Mouse (Mus musculus): ENCODE results near the gene Kif26b. TPM values are rescaled to one million over a fixed set of nuclear protein-coding genes. Genes with fewer than 3 reads are reported as not detected.
A peak's percentile ranks its signal among the peaks of the same experiment; 100 is the strongest.

Kif26b gene
- polyA plus RNA-seq, 1 experiment from 2014 or later = 6.5 TPM

GRCm38 (mm10) chr1:178768976-178769375 lies 240.1 kb downstream of the Kif26b start:
- no peaks in the 10 kb centered on the region for H3K9me3 ChIP-seq (ENCODE audit: control insufficient read depth, low read length)
- no peaks in the 10 kb centered on the region for H3K36me3 ChIP-seq (ENCODE audit: control insufficient read depth, insufficient read depth, low read length)
- H3K4me1 ChIP-seq (replicated peaks; ENCODE audit: control insufficient read depth, insufficient read depth, low read length) = no peaks in the 10 kb centered on the region
- 78% methylated on average over 4 of the region's 4 CpGs for WGBS
- no peak overlapping the region for H3K27ac ChIP-seq (ENCODE audit: low read depth, low read length)
- no peak for ATAC-seq (ENCODE audit: low FRiP score)
- no peak overlapping the region for H3K9ac ChIP-seq (ENCODE audit: low read depth, low read length)
- no peak overlapping the region for H3K4me3 ChIP-seq (ENCODE audit: low read depth, low read length)
- H3K4me2 ChIP-seq (replicated peaks; ENCODE audit: low read depth, low read length) = no peak overlapping the region
- H3K27me3 ChIP-seq (ENCODE audit: control insufficient read depth, insufficient read depth, low read length) = no peaks in the 10 kb centered on the region
- DNase-seq (ENCODE audit: low spot score) = no peak

- H3K27ac ChIP-seq (ENCODE audit: low read depth, low read length) = no peak overlapping the region
- WGBS = 85% methylated on average over 6 of the region's 6 CpGs
- H3K4me1 ChIP-seq (replicated peaks; ENCODE audit: control insufficient read depth, insufficient read depth, low read length) = no peaks in the 10 kb centered on the region
- ATAC-seq (ENCODE audit: low FRiP score) (no peak), DNase-seq (ENCODE audit: low spot score) (no peak)
- H3K4me2 ChIP-seq (replicated peaks; ENCODE audit: low read depth, low read length) = no peak overlapping the region
- no peaks in the 10 kb centered on the region for H3K9me3 ChIP-seq (ENCODE audit: control insufficient read depth, low read length)
- no peak overlapping the region for H3K4me3 ChIP-seq (ENCODE audit: low read depth, low read length)
- no peaks in the 10 kb centered on the region for H3K36me3 ChIP-seq (ENCODE audit: control insufficient read depth, insufficient read depth, low read length)
- no peak overlapping the region for H3K9ac ChIP-seq (ENCODE audit: low read depth, low read length)
- no peaks in the 10 kb centered on the region for H3K27me3 ChIP-seq (ENCODE audit: control insufficient read depth, insufficient read depth, low read length)
These were observed 241.1 kb downstream of the Kif26b start for GRCm38 (mm10) chr1:178769988-178770387.

GRCm38 (mm10) chr1:178770626-178771362 lies 241.9 kb downstream of the Kif26b start:
- Histone ChIP-seq H3K4me1 (replicated peaks; ENCODE audit: control insufficient read depth, insufficient read depth, low read length) (no peaks in the 10 kb centered on the region), H3K4me3 (ENCODE audit: low read depth, low read length) (no peak overlapping the region), H3K4me2 (replicated peaks; ENCODE audit: low read depth, low read length) (no peak overlapping the region), H3K27ac (ENCODE audit: low read depth, low read length) (no peak overlapping the region), H3K27me3 (ENCODE audit: control insufficient read depth, insufficient read depth, low read length) (no peaks in the 10 kb centered on the region), H3K9me3 (ENCODE audit: control insufficient read depth, low read length) (no peaks in the 10 kb centered on the region), H3K36me3 (ENCODE audit: control insufficient read depth, insufficient read depth, low read length) (no peaks in the 10 kb centered on the region), H3K9ac (ENCODE audit: low read depth, low read length) (no peak overlapping the region)
- DNase-seq (ENCODE audit: low spot score) (no peak), ATAC-seq (ENCODE audit: low FRiP score) (peak; percentile 61; the same call in 1 of the 2 replicates)
- WGBS = 64% methylated on average over 5 of the region's 7 CpGs

GRCm38 (mm10) chr1:178779742-178780141 lies 250.8 kb downstream of the Kif26b start:
- no peaks in the 10 kb centered on the region for H3K9me3 ChIP-seq (ENCODE audit: control insufficient read depth, low read length)
- WGBS = 39% methylated on average over 2 of the region's 2 CpGs
- no peak overlapping the region for H3K4me2 ChIP-seq (replicated peaks; ENCODE audit: low read depth, low read length)
- DNase-seq (ENCODE audit: low spot score) (no peak), ATAC-seq (ENCODE audit: low FRiP score) (no peak)
- no peaks in the 10 kb centered on the region for H3K4me1 ChIP-seq (replicated peaks; ENCODE audit: control insufficient read depth, insufficient read depth, low read length)
- H3K27me3 ChIP-seq (ENCODE audit: control insufficient read depth, insufficient read depth, low read length) = no peaks in the 10 kb centered on the region
- no peak overlapping the region for H3K4me3 ChIP-seq (ENCODE audit: low read depth, low read length)
- H3K36me3 ChIP-seq (ENCODE audit: control insufficient read depth, insufficient read depth, low read length) = no peaks in the 10 kb centered on the region
- no peak overlapping the region for H3K27ac ChIP-seq (ENCODE audit: low read depth, low read length)
- no peak overlapping the region for H3K9ac ChIP-seq (ENCODE audit: low read depth, low read length)

- no peak overlapping the region for H3K27ac ChIP-seq (ENCODE audit: low read depth, low read length)
- H3K9ac ChIP-seq (ENCODE audit: low read depth, low read length) = no peak overlapping the region
- DNase-seq (ENCODE audit: low spot score) (no peak), ATAC-seq (ENCODE audit: low FRiP score) (no peak)
- H3K4me1 ChIP-seq (replicated peaks; ENCODE audit: control insufficient read depth, insufficient read depth, low read length) = no peaks in the 10 kb centered on the region
- no peaks in the 10 kb centered on the region for H3K9me3 ChIP-seq (ENCODE audit: control insufficient read depth, low read length)
- 97% methylated on average over 6 of the region's 6 CpGs for WGBS
- no peak overlapping the region for H3K4me2 ChIP-seq (replicated peaks; ENCODE audit: low read depth, low read length)
- H3K27me3 ChIP-seq (ENCODE audit: control insufficient read depth, insufficient read depth, low read length) = no peaks in the 10 kb centered on the region
- no peaks in the 10 kb centered on the region for H3K36me3 ChIP-seq (ENCODE audit: control insufficient read depth, insufficient read depth, low read length)
- H3K4me3 ChIP-seq (ENCODE audit: low read depth, low read length) = no peak overlapping the region
These were observed 255.1 kb downstream of the Kif26b start for GRCm38 (mm10) chr1:178784043-178784442.

- WGBS = 76% methylated on average over 1 of the region's 1 CpGs
These were observed 262.3 kb downstream of the Kif26b start for GRCm38 (mm10) chr1:178791266-178791665.

GRCm38 (mm10) chr1:178792726-178793125 lies 263.8 kb downstream of the Kif26b start:
- Histone ChIP-seq H3K4me1 (replicated peaks; ENCODE audit: control insufficient read depth, insufficient read depth, low read length) (no peaks in the 10 kb centered on the region), H3K36me3 (ENCODE audit: control insufficient read depth, insufficient read depth, low read length) (no peaks in the 10 kb centered on the region), H3K4me3 (ENCODE audit: low read depth, low read length) (no peak overlapping the region), H3K27ac (ENCODE audit: low read depth, low read length) (no peak overlapping the region), H3K4me2 (replicated peaks; ENCODE audit: low read depth, low read length) (no peak overlapping the region), H3K9ac (ENCODE audit: low read depth, low read length) (no peak overlapping the region), H3K9me3 (ENCODE audit: control insufficient read depth, low read length) (no peaks in the 10 kb centered on the region), H3K27me3 (ENCODE audit: control insufficient read depth, insufficient read depth, low read length) (no peaks in the 10 kb centered on the region)
- no peak for DNase-seq (ENCODE audit: low spot score)
- ATAC-seq (ENCODE audit: low FRiP score) = no peak
- 95% methylated on average over 5 of the region's 5 CpGs for WGBS

More at GRCm38 (mm10) chr1:178791266-178791665, 262.3 kb downstream of the Kif26b start:
- Histone ChIP-seq H3K9me3 (ENCODE audit: control insufficient read depth, low read length) (no peaks in the 10 kb centered on the region), H3K4me3 (ENCODE audit: low read depth, low read length) (no peak overlapping the region), H3K27ac (ENCODE audit: low read depth, low read length) (no peak overlapping the region), H3K36me3 (ENCODE audit: control insufficient read depth, insufficient read depth, low read length) (no peaks in the 10 kb centered on the region), H3K4me2 (replicated peaks; ENCODE audit: low read depth, low read length) (no peak overlapping the region), H3K27me3 (ENCODE audit: control insufficient read depth, insufficient read depth, low read length) (no peaks in the 10 kb centered on the region), H3K9ac (ENCODE audit: low read depth, low read length) (no peak overlapping the region), H3K4me1 (replicated peaks; ENCODE audit: control insufficient read depth, insufficient read depth, low read length) (no peaks in the 10 kb centered on the region)
- ATAC-seq (ENCODE audit: low FRiP score) = no peak
- DNase-seq (ENCODE audit: low spot score) = no peak

- H3K27me3 ChIP-seq (ENCODE audit: control insufficient read depth, insufficient read depth, low read length) = no peaks in the 10 kb centered on the region
- H3K9me3 ChIP-seq (ENCODE audit: control insufficient read depth, low read length) = no peaks in the 10 kb centered on the region
- no peaks in the 10 kb centered on the region; the same call in 1 of the 2 replicates for H3K4me1 ChIP-seq (replicated peaks; ENCODE audit: control insufficient read depth, insufficient read depth, low read length)
- no peaks in the 10 kb centered on the region for H3K36me3 ChIP-seq (ENCODE audit: control insufficient read depth, insufficient read depth, low read length)
- H3K4me2 ChIP-seq (replicated peaks; ENCODE audit: low read depth, low read length) = no peak overlapping the region
- H3K9ac ChIP-seq (ENCODE audit: low read depth, low read length) = no peak overlapping the region
- no peak overlapping the region for H3K27ac ChIP-seq (ENCODE audit: low read depth, low read length)
- H3K4me3 ChIP-seq (ENCODE audit: low read depth, low read length) = no peak overlapping the region
- ATAC-seq (ENCODE audit: low FRiP score) (no peak), DNase-seq (ENCODE audit: low spot score) (no peak)
- WGBS = 89% methylated on average over 7 of the region's 7 CpGs
These were observed 265.9 kb downstream of the Kif26b start for GRCm38 (mm10) chr1:178794866-178795265.

GRCm38 (mm10) chr1:178797388-178797787 lies 268.5 kb downstream of the Kif26b start:
- Histone ChIP-seq H3K9ac (ENCODE audit: low read depth, low read length) (no peak overlapping the region), H3K4me2 (replicated peaks; ENCODE audit: low read depth, low read length) (no peak overlapping the region), H3K27ac (ENCODE audit: low read depth, low read length) (no peak overlapping the region), H3K27me3 (ENCODE audit: control insufficient read depth, insufficient read depth, low read length) (no peaks in the 10 kb centered on the region), H3K36me3 (ENCODE audit: control insufficient read depth, insufficient read depth, low read length) (no peaks in the 10 kb centered on the region), H3K4me1 (replicated peaks; ENCODE audit: control insufficient read depth, insufficient read depth, low read length) (no peaks in the 10 kb centered on the region; the same call in 1 of the 2 replicates), H3K9me3 (ENCODE audit: control insufficient read depth, low read length) (no peaks in the 10 kb centered on the region), H3K4me3 (ENCODE audit: low read depth, low read length) (no peak overlapping the region)
- WGBS = 91% methylated on average over 2 of the region's 2 CpGs
- DNase-seq (ENCODE audit: low spot score) (no peak), ATAC-seq (ENCODE audit: low FRiP score) (no peak)

Data from hindbrain, embryonic 11.5 days (tissue).